Mouse (Mus musculus) embryonic facial prominence, embryonic 11.5 days (tissue): ENCODE results near the gene Grk1. TPM values are rescaled to one million over a fixed set of nuclear protein-coding genes. Genes with fewer than 3 reads are reported as not detected.

Experiments used
- ATAC-seq: fragments of 200-750 bp; cut with Nextera tagmentation; replicated peaks from 2 replicates; pipeline ENCODE4 v1.8.0; 2017; ENCODE audit warnings: low read depth; ENCODE audit not compliant: insufficient number of reproducible peaks, low FRiP score, low TSS enrichment
- DNase-seq: peaks from one replicate; pipeline ENCODE4 v3.0.0-alpha.2; 2015; ENCODE audit warnings: low spot score
- H3K27ac ChIP-seq: fragments of 300-500 bp; sonication (generic); replicated peaks from 2 replicates; pipeline ENCODE4 v1.5.1; 2014; ENCODE audit warnings: mild to moderate bottlenecking, low read depth, low read length, control low read depth
- H3K27me3 ChIP-seq: fragments of 300-500 bp; sonication (generic); 2 replicates; pipeline ENCODE4 v1.6.1; 2014; ENCODE audit warnings: mild to moderate bottlenecking, low read length, moderate library complexity, mixed read lengths; ENCODE audit not compliant: control insufficient read depth, insufficient read depth
- H3K36me3 ChIP-seq: fragments of 300-500 bp; sonication (generic); replicated peaks from 2 replicates; pipeline ENCODE4 v1.6.1; 2014; ENCODE audit warnings: low read depth, mild to moderate bottlenecking, low read length, moderate library complexity, mixed read lengths; ENCODE audit not compliant: control insufficient read depth, insufficient read depth
- H3K4me1 ChIP-seq: fragments of 300-500 bp; sonication (generic); 2 replicates; pipeline ENCODE4 v1.6.1; 2014; ENCODE audit warnings: low read length, mixed read lengths; ENCODE audit not compliant: control insufficient read depth, insufficient read depth
- H3K4me2 ChIP-seq: fragments of 300-500 bp; sonication (generic); 2 replicates; pipeline ENCODE4 v1.6.1; 2014; ENCODE audit warnings: low read depth, mild to moderate bottlenecking, control low read depth, low read length, moderate library complexity
- H3K4me3 ChIP-seq: fragments of 300-500 bp; sonication (generic); 2 replicates; pipeline ENCODE4 v1.5.1; 2014; ENCODE audit warnings: low read depth, low read length, control low read depth
- H3K9ac ChIP-seq: fragments of 300-500 bp; sonication (generic); replicated peaks from 2 replicates; pipeline ENCODE4 v1.6.1; 2014; ENCODE audit warnings: mild to moderate bottlenecking, control low read depth, low read length
- H3K9me3 ChIP-seq: fragments of 300-500 bp; sonication (generic); replicated peaks from 2 replicates; pipeline ENCODE4 v1.6.1; 2016; ENCODE audit warnings: mild to moderate bottlenecking, low read length, inconsistent platforms, mixed read lengths; ENCODE audit not compliant: control insufficient read depth
- WGBS: fragments of 180-500 bp; shearing (Covaris S2); extraction: QIAGEN DNeasy Blood & Tissue Kit; methylation state at CpG from one replicate; pipeline ENCODE4 v1.1.7; 2014; 5-methylcytosine and 5-hydroxymethylcytosine counted together
- polyA plus RNA-seq: library from polyadenylated mRNA; unstranded; fragments of >200 nt; fragmentation: Nextera tagmentation; extraction: Ambion mirVana; gene quantifications from 2 replicates; pipeline ENCODE4 v1.2.1, GENCODE M21; 2014

Grk1 gene
- polyA plus RNA-seq, 1 experiment from 2014 or later, result 0.06 TPM

GRCm38 (mm10) chr8:13430412-13430811 lies 25.5 kb downstream of the Grk1 start:
- no peak for ATAC-seq

DNA sequence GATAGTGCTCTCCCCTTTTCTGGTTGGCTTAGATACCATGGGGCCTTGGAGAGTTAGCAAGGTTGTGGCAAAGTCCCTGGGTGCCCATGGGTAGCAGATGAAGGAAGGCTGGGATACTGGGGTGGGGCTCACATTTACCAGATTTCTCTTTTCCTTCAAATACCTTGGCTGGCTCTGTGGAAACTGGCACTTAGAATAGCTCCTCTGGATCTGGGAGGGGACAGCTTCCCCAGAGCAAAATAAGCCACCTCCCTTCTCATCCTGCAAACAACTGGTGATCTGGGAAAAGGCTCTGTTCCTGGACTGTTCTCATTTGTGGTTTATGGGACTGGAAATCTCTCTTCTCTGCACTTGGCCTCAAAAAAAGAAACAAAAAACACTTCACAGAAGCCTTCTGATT lies 26.0 kb downstream of the Grk1 start:
- Histone ChIP-seq H3K27ac (no peak overlapping the region), H3K27me3 (peaks cover 8% of the 10 kb centered on the region), H3K9ac (no peak overlapping the region), H3K4me1 (no peaks in the 10 kb centered on the region; the same call in 1 of the 2 replicates), H3K4me3 (no peak overlapping the region), H3K9me3 (no peaks in the 10 kb centered on the region), H3K36me3 (no peaks in the 10 kb centered on the region), H3K4me2 (no peak overlapping the region)
- DNase-seq (no peak), ATAC-seq (no peak)

More at GRCm38 (mm10) chr8:13430412-13430811, 25.5 kb downstream of the Grk1 start:
- Histone ChIP-seq H3K4me3 (no peak overlapping the region), H3K4me1 (no peaks in the 10 kb centered on the region), H3K27me3 (peaks cover 4% of the 10 kb centered on the region; the same call in 1 of the 2 replicates), H3K9me3 (no peaks in the 10 kb centered on the region), H3K36me3 (no peaks in the 10 kb centered on the region), H3K4me2 (no peak overlapping the region), H3K27ac (no peak overlapping the region), H3K9ac (no peak overlapping the region)
- DNase-seq, result no peak
- 82% methylated on average over 7 of the region's 7 CpGs for WGBS

- no peaks in the 10 kb centered on the region; the same call in 1 of the 2 replicates for H3K4me1 ChIP-seq
- H3K36me3 ChIP-seq, result no peaks in the 10 kb centered on the region
- no peak overlapping the region for H3K27ac ChIP-seq
- no peak overlapping the region for H3K9ac ChIP-seq
- no peak for ATAC-seq
- no peak overlapping the region for H3K4me3 ChIP-seq
- H3K9me3 ChIP-seq, result no peaks in the 10 kb centered on the region
- H3K27me3 ChIP-seq, result peaks cover 16% of the 10 kb centered on the region
- no peak overlapping the region for H3K4me2 ChIP-seq
- WGBS, result 84% methylated on average over 5 of the region's 5 CpGs
- DNase-seq, result no peak
Measured at GRCm38 (mm10) chr8:13433130-13433529, 28.2 kb downstream of the Grk1 start.

DNA sequence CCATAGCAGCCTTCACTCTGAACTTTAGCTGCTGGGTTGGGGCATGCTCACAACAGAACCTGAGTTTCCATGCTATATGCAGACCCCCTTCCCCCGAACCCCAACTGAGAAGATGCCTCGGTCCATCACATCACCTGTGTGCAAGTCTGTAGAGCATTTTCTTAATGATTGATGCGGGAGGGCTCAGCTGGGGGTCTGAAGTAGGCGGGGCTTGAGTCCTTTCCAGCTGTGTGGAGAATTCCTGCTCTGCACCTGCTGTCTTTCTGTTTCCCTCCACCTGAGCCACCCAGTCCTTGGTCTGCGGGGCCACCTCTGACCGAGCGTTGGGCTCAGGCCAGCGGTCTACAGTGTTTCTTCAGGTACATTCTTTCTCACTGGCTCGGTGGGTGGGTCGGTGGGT lies 30.0 kb downstream of the Grk1 start, which contains the start of gene Tmem255b:
TSS of gene Tmem255b (plus strand) at position 301 of the 400 bp plus-strand sequence.
- H3K9ac ChIP-seq, result no peak within 1 kb of the TSS
- H3K27me3 ChIP-seq, result peaks cover 16% of the 10 kb centered on the region
- H3K4me2 ChIP-seq, result no peak within 1 kb of the TSS
- H3K4me3 ChIP-seq, result no peak within 1 kb of the TSS
- no peaks in the 10 kb centered on the region; the same call in 1 of the 2 replicates for H3K4me1 ChIP-seq
- ATAC-seq, result no peak
- no peaks in the 10 kb centered on the region for H3K36me3 ChIP-seq
- H3K9me3 ChIP-seq, result no peaks in the 10 kb centered on the region
- WGBS, result 19% methylated on average over 10 of the region's 10 CpGs
- no peak within 1 kb of the TSS for H3K27ac ChIP-seq
- no peak for DNase-seq

- H3K27ac ChIP-seq, result no peak overlapping the region
- no peak overlapping the region for H3K4me3 ChIP-seq
- no peaks in the 10 kb centered on the region for H3K9me3 ChIP-seq
- no peak for ATAC-seq
- H3K9ac ChIP-seq, result no peak overlapping the region
- H3K4me2 ChIP-seq, result no peak overlapping the region
- H3K36me3 ChIP-seq, result no peaks in the 10 kb centered on the region
- DNase-seq, result no peak
- peaks cover 16% of the 10 kb centered on the region for H3K27me3 ChIP-seq
- no peaks in the 10 kb centered on the region; the same call in 1 of the 2 replicates for H3K4me1 ChIP-seq
- WGBS, result 8% methylated on average over 8 of the region's 8 CpGs
Measured at GRCm38 (mm10) chr8:13436052-13436451, 31.2 kb downstream of the Grk1 start.

GRCm38 (mm10) chr8:13437531-13437930 lies 32.6 kb downstream of the Grk1 start:
- Histone ChIP-seq H3K9ac (no peak overlapping the region), H3K4me1 (no peaks in the 10 kb centered on the region; the same call in 1 of the 2 replicates), H3K36me3 (no peaks in the 10 kb centered on the region), H3K4me2 (no peak overlapping the region), H3K9me3 (no peaks in the 10 kb centered on the region), H3K4me3 (no peak overlapping the region), H3K27ac (no peak overlapping the region), H3K27me3 (peaks cover 16% of the 10 kb centered on the region)
- no peak for ATAC-seq
- WGBS, result 83% methylated on average over 2 of the region's 2 CpGs
- DNase-seq, result no peak

GRCm38 (mm10) chr8:13442152-13442551 lies 37.3 kb downstream of the Grk1 start:
- DNase-seq, result no peak
- ATAC-seq, result no peak
- Histone ChIP-seq H3K36me3 (no peaks in the 10 kb centered on the region), H3K4me1 (no peaks in the 10 kb centered on the region), H3K27ac (no peak overlapping the region), H3K4me3 (no peak overlapping the region), H3K27me3 (no peaks in the 10 kb centered on the region), H3K9ac (no peak overlapping the region), H3K9me3 (no peaks in the 10 kb centered on the region), H3K4me2 (no peak overlapping the region)
- 96% methylated on average over 2 of the region's 2 CpGs for WGBS

DNA sequence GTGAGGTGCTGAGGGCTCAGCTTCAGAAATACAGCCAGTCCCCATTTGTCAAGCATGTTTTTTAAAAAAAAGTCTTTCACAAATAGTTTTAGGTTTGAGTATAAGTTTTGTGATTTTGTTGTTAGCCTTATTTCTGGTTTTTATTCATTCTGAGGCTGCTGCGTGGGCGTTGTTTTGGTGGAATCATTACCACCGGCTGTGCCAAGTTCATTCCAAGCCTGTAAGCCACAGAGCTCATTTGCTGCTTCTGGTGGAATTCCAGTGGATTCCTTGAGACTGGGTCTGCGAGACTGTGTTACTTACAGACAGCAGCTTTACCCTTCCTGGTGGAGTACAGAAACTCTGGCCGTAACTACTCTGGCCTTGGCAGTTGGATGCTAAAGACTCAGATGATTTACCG lies 41.6 kb downstream of the Grk1 start:
- Histone ChIP-seq H3K27ac (no peak overlapping the region), H3K9me3 (no peaks in the 10 kb centered on the region), H3K9ac (no peak overlapping the region), H3K36me3 (no peaks in the 10 kb centered on the region), H3K27me3 (no peaks in the 10 kb centered on the region), H3K4me2 (no peak overlapping the region), H3K4me1 (no peaks in the 10 kb centered on the region), H3K4me3 (no peak overlapping the region)
- ATAC-seq (no peak), DNase-seq (no peak)
- 94% methylated on average over 6 of the region's 6 CpGs for WGBS
